Mouse (Mus musculus) mouse trophoblast stem cell (cell line): ENCODE measurements at regions not wholly inside any gene's neighbourhood (a gene's known extent, or its start where the extent isn't known, plus 50 kb on each side); places are given as distances from the start of the nearest gene placed in this dataset.

Experiments used
- in situ Hi-C, 2 experiments: fragments of 300-500 bp; cut with MseI, MboI; formaldehyde crosslinking; loops; 2 replicates in 1 of 2; 3 replicates in 1 of 2; pipeline ENCODE4 v1.15.1; 2025

- in situ Hi-C loops = no loop called here
These were observed 98.8 kb downstream of the Efnb2 start for GRCm38 (mm10) chr8:8562268-8562667.

DNA sequence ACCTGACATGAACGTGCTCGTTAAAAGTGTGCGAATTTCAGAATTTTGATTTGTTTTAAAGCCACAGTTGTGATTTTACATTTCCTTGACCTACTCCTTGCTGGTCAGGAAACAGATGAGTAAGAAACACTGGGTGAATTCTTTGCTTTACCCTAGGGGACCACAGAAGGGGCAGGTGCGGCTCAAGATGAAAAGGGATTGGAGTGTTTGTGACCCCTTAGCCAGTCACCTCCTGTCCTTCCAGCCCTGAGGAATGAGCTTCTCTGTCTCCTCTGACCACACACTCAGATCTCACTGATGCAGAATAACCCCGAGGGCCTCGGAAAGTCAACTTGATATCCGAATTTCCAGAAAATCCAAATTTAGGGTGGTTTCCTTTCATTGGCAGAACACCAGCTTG is 103.0 kb downstream of the Efnb2 start:
- in situ Hi-C loops = no loop called here

- in situ Hi-C loops = no loop called here
These were observed 104.9 kb downstream of the Efnb2 start for GRCm38 (mm10) chr8:8556152-8556551.

DNA sequence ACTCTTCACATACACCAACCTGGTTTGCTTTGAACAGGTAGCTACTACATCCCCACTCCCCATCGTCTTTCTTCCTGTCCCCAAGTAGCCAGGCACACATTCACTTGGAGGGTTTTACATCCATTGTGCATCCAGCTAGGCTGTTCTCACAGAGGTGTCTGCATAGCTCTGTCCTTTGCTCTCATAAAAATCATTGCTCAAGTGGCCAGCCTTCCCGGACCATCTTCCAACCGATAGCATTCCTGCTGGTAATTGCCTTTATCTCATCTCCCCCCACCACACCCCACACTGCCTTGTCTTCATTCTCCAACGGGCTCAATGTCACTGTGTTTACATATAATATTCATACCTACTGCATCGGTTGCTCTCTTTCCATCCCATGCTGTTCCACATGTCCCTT is 106.4 kb downstream of the Efnb2 start:
- in situ Hi-C loops = no loop called here

- in situ Hi-C loops = no loop called here
These were observed 108.3 kb downstream of the Efnb2 start for GRCm38 (mm10) chr8:8552779-8553178.

- in situ Hi-C loops = no loop called here
These were observed 124.4 kb downstream of the Efnb2 start for GRCm38 (mm10) chr8:8536626-8537025.

GRCm38 (mm10) chr8:8534787-8535186 is 126.3 kb downstream of the Efnb2 start:
- in situ Hi-C loops = no loop called here

GRCm38 (mm10) chr8:8532907-8533306 is 128.1 kb downstream of the Efnb2 start:
- in situ Hi-C loops = no loop called here

DNA sequence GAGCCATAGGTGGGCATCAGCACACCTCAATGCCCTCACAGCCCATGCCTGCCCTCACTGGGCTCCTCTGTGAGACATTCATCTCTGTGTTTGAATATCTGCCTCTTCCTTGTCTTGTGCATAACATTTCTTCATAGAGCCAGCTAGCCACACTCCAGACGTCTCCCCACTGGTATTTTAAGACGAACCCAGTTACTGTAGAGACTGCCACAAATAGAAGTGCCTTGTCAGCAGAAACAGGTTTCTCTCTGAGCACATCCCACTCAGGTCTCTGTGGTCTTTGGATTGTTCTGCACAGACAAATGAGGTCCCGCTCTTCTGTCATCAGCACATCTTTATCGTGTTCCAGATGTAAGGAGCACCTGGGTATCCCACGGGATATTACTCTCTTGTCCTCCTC is 130.5 kb downstream of the Efnb2 start:
- in situ Hi-C loops = no loop called here

GRCm38 (mm10) chr8:8521532-8521931 is 139.5 kb downstream of the Efnb2 start:
- in situ Hi-C loops = no loop called here

GRCm38 (mm10) chr8:8519772-8520191 is 141.3 kb downstream of the Efnb2 start:
- in situ Hi-C loops = no loop called here

DNA sequence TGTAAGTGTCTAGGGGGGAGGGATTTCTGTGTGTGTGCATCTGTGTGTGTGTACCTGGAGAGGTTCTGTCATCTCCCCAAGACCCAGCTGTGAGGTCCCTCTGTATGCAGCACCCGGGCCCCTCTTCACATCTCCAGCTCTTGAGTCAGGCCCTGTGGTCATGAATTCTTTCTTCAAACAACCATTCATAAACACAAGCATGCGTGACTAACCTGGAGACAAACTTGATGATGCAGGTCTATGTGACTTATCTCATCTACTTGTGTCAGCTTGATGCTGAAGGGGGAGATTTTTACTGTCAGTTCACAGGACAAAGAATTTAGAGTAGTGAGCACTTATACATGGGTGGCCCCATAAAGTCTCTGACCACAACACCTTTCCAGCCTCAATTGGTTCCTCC is 143.4 kb downstream of the Efnb2 start:
- in situ Hi-C loops = no loop called here

GRCm38 (mm10) chr8:8516272-8516671 is 144.8 kb downstream of the Efnb2 start:
- in situ Hi-C loops = no loop called here

GRCm38 (mm10) chr8:8499921-8500320 is 161.1 kb downstream of the Efnb2 start:
- in situ Hi-C loops = no loop called here

DNA sequence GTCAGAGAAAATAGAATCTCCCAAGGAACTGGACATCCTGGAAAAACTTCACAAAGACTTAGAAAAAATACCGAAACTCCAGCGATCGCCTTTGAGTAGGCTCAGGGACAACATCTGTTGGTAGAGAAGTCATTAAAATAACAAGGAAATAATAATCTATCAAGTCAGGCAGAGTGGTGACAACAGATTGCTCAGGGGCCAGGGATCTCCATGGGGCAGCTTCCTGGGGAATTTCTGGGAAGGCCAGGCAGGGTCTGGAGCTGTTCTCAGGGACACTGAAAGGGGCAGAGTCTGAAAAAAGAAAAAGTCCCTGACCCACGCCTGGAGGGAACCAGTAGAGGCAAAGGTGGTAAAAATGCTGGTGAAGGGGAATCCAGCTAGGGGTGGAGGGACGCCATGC is 162.3 kb downstream of the Efnb2 start:
- in situ Hi-C loops = no loop called here

GRCm38 (mm10) chr8:8495472-8495871 is 165.6 kb downstream of the Efnb2 start:
- in situ Hi-C loops = no loop called here

DNA sequence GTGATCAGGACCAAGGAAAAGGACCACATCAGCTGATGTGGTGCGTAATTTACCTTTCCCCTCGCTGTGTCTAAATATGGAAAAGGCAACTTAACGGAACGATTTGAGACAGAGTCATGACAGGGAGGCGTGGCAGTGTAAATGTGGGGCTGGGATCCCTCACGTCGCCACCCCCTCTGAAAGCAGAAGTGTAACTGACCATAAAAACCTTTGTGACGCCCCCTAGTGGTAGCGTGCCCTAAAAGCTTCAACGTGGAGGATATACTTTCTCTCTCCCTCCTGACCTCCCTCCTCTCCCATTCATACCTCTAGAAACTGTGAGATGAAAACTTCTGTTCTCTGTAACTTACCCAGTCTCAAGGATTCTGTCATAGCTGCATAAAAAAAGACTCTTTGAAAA is 166.8 kb downstream of the Efnb2 start:
- in situ Hi-C loops = no loop called here

DNA sequence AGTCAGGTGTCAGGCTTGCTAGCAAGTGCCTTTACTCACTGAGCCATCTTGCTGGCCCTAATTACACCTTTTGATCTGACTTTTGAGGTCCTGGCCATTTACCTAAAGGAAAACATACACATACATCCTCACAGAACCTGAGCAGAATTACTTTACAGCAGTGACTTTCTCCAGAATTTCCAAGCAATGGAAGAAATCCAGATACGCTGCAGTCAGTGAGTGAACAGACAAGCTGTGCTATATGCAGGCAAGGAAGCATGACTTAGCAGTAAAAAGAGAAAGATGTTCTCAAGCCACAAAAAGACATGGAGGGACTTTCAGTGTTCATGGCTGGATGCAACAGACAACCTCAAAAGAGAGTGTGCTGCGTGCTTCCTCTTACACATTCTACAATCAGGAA is 169.1 kb downstream of the Efnb2 start:
- in situ Hi-C loops = no loop called here

- in situ Hi-C loops = no loop called here
These were observed 171.3 kb downstream of the Efnb2 start for GRCm38 (mm10) chr8:8489784-8490183.

DNA sequence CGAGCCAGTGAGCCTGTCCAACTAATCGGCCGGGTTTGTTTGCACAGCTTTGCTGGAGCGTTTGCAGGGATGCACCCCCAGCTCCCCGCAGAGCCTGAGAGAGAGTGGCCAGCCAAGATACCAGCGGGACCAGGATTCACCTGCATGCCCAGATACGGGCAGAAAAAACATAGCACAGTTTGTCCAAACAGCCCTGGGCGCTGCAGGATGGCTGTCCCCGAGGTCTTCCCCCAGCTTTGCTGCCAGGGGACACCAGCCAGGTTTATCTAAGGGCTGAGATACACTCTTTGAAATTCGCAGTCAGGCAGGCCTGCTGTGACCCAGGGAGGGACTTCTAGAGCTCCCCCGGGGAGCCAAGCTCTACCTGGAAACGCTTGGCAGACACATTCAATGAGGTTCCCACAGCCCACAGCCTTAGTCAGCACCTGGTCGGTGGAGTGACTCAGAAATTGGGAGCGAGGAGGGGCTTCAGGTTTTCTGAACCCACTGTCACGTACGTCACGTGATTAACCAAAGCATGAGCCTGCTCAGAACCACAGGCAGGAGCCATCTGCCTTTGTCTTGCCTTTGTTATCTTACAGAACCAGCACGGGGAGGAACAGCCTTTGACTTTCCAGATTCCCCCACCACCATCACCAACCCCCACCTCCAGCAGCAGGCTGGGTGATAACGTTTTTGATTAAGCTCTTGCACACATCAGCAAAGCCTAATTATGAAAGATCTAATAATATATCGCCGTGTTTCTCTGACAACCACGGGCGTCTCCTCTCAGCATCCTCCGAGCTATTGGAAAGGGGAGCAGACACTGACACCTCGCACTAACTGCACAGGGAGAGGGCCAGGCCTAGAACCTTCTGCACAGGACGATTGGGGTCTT is 172.1 kb downstream of the Efnb2 start:
- in situ Hi-C loops = no loop called here

DNA sequence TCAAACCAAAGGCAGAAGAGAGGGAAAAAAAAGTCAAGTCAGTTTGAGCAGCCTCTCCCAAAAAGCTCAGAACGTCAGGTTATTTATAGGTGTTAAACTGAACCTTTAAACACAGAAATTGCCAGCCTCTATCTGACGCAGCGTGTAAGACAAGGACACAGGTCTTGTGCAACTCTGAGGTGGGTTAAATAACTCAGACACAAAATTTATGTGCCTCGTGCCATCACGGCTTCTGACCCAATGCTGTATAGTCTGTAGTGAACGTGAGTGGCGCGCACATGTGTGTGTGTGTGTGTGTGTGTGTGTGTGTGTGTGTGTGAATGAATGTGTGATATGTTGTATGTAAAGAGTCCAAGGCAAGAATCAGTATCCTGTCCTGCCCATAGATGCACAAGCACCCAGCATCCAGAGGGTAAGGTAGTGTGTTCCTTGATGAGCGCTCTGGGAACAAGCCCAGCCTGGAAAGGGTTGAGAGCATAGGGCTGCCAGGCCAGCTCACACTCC is 172.8 kb downstream of the Efnb2 start:
- in situ Hi-C loops = no loop called here

GRCm38 (mm10) chr8:8487706-8488105 is 173.3 kb downstream of the Efnb2 start:
- in situ Hi-C loops = no loop called here

DNA sequence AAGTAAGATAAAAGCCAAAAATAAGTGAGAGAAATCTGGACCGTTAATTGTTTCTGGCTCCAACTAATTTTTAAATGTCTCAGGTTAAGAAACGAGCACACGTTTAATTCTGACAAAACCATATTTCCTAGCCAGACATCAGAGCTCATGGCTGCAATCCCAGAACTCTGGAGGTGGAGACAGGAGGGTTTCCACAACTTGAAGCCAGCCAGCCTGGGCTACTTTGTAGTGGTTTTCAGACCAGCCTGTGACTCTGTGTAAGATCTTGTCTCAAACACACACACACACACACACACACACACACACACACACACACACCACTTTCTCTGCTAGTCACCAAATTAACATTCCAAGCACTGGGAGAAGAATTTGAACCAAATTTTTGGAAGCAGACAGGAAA is 174.2 kb downstream of the Efnb2 start:
- in situ Hi-C loops = no loop called here

GRCm38 (mm10) chr8:8485252-8485651 is 175.8 kb downstream of the Efnb2 start:
- in situ Hi-C loops = no loop called here
